Mouse (Mus musculus) kidney, postnatal 0 days (tissue): ENCODE results near the gene Timm9. TPM values are rescaled to one million over a fixed set of nuclear protein-coding genes. Genes with fewer than 3 reads are reported as not detected.
"Not testable (repeated sequence)": the region's sequence is repeated elsewhere in the genome, so short reads cannot be mapped to it uniquely, and the experiment has no call there.

Experiments used
- ATAC-seq: fragments of 200-750 bp; cut with Nextera tagmentation; replicated peaks from 2 replicates; pipeline ENCODE4 v1.8.0; 2017; ENCODE audit warnings: low read depth, moderate number of reproducible peaks, moderate TSS enrichment, moderate library complexity; ENCODE audit not compliant: low FRiP score
- DNase-seq: peaks from one replicate; pipeline ENCODE4 v3.0.0-alpha.2; 2016; ENCODE audit warnings: low spot score
- H3K27ac ChIP-seq: fragments of 300-500 bp; sonication (generic); 2 replicates; pipeline ENCODE4 v1.5.1; 2014; ENCODE audit warnings: mild to moderate bottlenecking
- H3K27me3 ChIP-seq: fragments of 300-500 bp; sonication (generic); 2 replicates; pipeline ENCODE4 v1.6.1; 2014; ENCODE audit warnings: low read length, mixed read lengths; ENCODE audit not compliant: insufficient read depth
- H3K36me3 ChIP-seq: fragments of 300-500 bp; sonication (generic); 2 replicates; pipeline ENCODE4 v1.6.1; 2014; ENCODE audit warnings: low read length, mixed read lengths; ENCODE audit not compliant: insufficient read depth
- H3K4me1 ChIP-seq: fragments of 300-500 bp; sonication (generic); replicated peaks from 2 replicates; pipeline ENCODE4 v1.6.1; 2014; ENCODE audit warnings: antibody characterized with exemption, low read length, mixed read lengths; ENCODE audit not compliant: insufficient read depth
- H3K4me2 ChIP-seq: fragments of 300-500 bp; sonication (generic); 2 replicates; pipeline ENCODE4 v1.6.1; 2014; ENCODE audit warnings: mild to moderate bottlenecking, low read length, moderate library complexity, mixed read lengths
- H3K4me3 ChIP-seq: fragments of 300-500 bp; sonication (generic); replicated peaks from 2 replicates; pipeline ENCODE4 v1.5.1; 2014; ENCODE audit warnings: low read depth, low read length
- H3K9ac ChIP-seq: fragments of 300-500 bp; sonication (generic); 2 replicates; pipeline ENCODE4 v1.6.1; 2014; ENCODE audit warnings: low read depth, low read length
- H3K9me3 ChIP-seq: fragments of 300-500 bp; sonication (generic); replicated peaks from 2 replicates; pipeline ENCODE4 v1.6.1; 2016; ENCODE audit warnings: low read length, inconsistent platforms, mixed read lengths
- CTCF ChIP-seq: IDR thresholded peaks from 2 replicates; pipeline ENCODE4 v1.5.1; 2016; ENCODE audit warnings: antibody characterized with exemption, low read depth, mild to moderate bottlenecking, moderate library complexity
- WGBS: fragments of 180-500 bp; shearing (Covaris S2); extraction: QIAGEN DNeasy Blood & Tissue Kit; methylation state at CpG from one replicate; pipeline ENCODE4 v1.1.7; 2014; 5-methylcytosine and 5-hydroxymethylcytosine counted together
- polyA plus RNA-seq: library from polyadenylated mRNA; unstranded; fragments of >200 nt; fragmentation: Nextera tagmentation; extraction: Ambion mirVana; gene quantifications from 2 replicates; pipeline ENCODE4 v1.2.1, GENCODE M21; 2015

Timm9 gene
- polyA plus RNA-seq, 1 experiment from 2014 or later = 114 TPM

DNA sequence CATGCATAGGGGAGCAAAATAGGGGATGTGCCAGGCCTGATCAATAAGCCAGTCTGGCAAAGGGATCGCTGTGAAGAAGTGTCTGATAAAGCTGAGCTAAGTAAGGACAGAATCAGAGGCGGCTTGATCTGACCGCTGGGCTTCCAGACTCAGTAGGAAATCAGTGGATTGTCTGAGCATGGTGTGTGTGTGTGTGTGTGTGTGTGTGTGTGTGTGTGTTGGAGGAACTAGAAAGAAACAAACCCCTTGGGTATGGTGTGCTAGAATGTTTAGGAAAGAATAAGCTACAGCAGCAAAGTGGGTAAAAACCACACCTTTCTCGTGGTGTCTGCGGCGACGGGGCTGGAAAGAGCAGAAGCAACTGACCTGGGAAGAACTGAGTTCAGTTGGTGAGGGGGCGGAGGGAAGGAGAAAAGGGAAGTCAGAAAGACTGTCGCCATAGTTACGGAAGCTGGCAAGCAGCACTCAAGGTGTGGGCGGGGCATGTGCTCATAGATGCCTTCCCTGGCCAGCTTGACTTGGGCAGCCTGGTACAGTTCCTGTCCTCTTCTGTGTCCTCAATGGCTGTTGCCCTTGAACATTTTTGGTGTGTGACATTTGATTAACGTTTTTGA is 22.7 kb downstream of the Timm9 start:
- no peak overlapping the region for H3K9ac ChIP-seq
- H3K9me3 ChIP-seq = no peaks in the 10 kb centered on the region
- peak; percentile 68 for DNase-seq
- H3K4me1 ChIP-seq = peaks cover 5% of the 10 kb centered on the region; the same call in 1 of the 2 replicates
- H3K4me3 ChIP-seq = no peak overlapping the region
- no peaks in the 10 kb centered on the region for H3K27me3 ChIP-seq
- no peak for TF ChIP-seq CTCF
- H3K27ac ChIP-seq = no peak overlapping the region
- no peak overlapping the region; the same call in 1 of the 2 replicates for H3K4me2 ChIP-seq
- peak; percentile 61; the same call in 1 of the 2 replicates for ATAC-seq
- H3K36me3 ChIP-seq = no peaks in the 10 kb centered on the region
- 27% methylated on average over 12 of the region's 12 CpGs for WGBS

DNA sequence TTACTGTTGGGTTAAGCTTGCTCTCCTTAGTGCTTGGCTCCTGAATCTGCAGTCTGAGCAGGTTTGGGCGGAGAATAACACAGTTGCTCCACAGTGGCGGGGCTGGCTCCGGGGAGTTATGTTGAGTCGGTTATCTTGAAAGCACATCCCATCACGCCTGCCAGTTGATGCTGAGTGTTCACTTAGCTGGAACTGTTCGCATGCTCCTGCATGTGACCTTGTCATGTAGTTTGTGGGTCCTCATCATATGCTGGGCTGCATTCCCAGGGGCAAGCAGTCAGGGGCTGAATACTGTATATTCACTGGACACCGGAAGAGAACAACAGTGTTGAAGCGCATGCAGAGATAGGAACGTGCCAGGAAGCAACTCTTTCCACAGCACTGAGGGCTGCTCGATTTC is 23.4 kb downstream of the Timm9 start:
- H3K4me1 ChIP-seq = peaks cover 5% of the 10 kb centered on the region; the same call in 1 of the 2 replicates
- no peak for DNase-seq
- no peak for ATAC-seq
- H3K9ac ChIP-seq = no peak overlapping the region
- H3K27me3 ChIP-seq = no peaks in the 10 kb centered on the region
- no peak overlapping the region for H3K4me3 ChIP-seq
- no peak overlapping the region for H3K4me2 ChIP-seq
- no peaks in the 10 kb centered on the region for H3K36me3 ChIP-seq
- H3K9me3 ChIP-seq = no peaks in the 10 kb centered on the region
- no peak for TF ChIP-seq CTCF
- no peak overlapping the region for H3K27ac ChIP-seq
- 74% methylated on average over 10 of the region's 10 CpGs for WGBS

DNA sequence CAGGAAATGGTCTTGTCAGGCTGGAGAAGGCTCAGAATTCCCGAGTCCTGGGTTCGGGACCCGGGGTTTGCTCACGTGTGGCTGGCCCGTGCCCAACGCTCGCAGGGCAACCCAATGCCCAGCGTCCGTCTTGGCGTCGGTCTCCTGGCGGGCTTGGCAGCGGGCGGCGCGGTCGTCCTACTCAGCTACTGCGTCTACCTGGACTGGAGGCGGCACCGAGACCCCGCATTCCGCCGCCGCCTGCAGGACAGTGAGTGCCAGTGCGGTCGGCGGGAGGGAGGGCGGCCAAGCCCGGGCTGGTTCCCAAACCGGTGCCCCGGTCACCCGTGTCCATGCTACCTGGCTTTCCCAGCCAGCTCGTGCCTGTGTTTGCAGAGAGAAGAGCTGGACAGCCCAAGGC is 25.2 kb downstream of the Timm9 start, which contains the start of gene Tomm20l:
Gene Tomm20l, plus strand, starts transcription at position 98 of the 400 bp plus-strand sequence.
- Histone ChIP-seq H3K9ac (no peak within 1 kb of the TSS; the same call in 1 of the 2 replicates), H3K4me2 (peak within 1 kb of the TSS; percentile 57), H3K4me1 (peaks cover 5% of the 10 kb centered on the region; the same call in 1 of the 2 replicates), H3K27me3 (no peaks in the 10 kb centered on the region), H3K4me3 (peak within 1 kb of the TSS; percentile 21), H3K27ac (no peak within 1 kb of the TSS), H3K9me3 (no peaks in the 10 kb centered on the region), H3K36me3 (no peaks in the 10 kb centered on the region)
- peak; percentile 54; the same call in 1 of the 2 replicates for ATAC-seq
- TF ChIP-seq CTCF = peak; percentile 54
- 9% methylated on average over 33 of the region's 33 CpGs for WGBS
- DNase-seq = peak; percentile 40

DNA sequence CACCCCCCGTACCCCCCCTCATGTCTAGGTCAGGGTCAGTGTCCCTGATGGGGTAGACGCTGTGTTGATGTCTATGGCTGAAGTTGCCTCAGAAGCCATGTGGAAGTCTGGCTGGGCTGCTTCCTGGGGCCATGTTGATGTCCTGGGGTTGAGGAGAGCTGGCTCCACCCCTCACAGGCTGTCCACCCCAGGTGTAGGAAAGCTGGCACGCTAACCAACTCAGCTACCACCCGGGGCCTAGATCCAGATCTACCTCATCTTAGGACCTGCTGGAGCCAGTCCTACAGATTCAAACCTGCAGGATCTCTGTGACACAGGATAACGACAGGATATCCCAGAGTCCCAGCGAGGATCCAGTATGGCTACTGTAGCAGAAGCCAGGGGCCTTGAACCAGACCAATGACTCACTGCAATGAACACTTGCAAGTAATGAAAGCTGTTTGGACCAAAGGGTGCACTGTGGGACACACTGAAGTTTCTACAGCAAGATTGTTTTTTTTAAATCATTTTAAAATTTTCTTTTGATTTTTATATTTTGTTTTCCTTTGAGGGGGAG is 29.2 kb downstream of the Timm9 start:
- no peak for TF ChIP-seq CTCF
- Histone ChIP-seq H3K27ac (no peak overlapping the region), H3K4me2 (no peak overlapping the region), H3K9me3 (no peaks in the 10 kb centered on the region), H3K27me3 (no peaks in the 10 kb centered on the region), H3K36me3 (no peaks in the 10 kb centered on the region), H3K9ac (no peak overlapping the region), H3K4me1 (peaks cover 5% of the 10 kb centered on the region; the same call in 1 of the 2 replicates), H3K4me3 (no peak overlapping the region)
- WGBS = 87% methylated on average over 6 of the region's 6 CpGs
- DNase-seq = no peak
- no peak for ATAC-seq

DNA sequence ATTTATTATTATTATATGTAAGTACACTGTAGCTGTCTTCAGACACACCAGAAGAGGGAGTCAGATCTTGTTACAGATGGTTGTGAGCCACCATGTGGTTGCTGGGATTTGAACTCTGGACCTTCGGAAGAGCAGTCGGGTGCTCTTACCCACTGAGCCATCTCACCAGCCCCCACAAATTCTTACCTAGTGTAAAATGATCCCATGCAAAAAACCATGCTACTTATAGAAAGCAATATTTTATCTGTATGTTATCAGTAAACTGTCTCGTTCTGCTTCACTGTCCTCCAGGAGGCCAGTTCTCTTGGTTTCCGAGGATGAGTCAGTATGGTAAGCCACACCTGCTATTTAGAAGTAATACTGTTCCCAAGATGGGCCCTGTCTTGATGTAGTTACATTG is 32.2 kb downstream of the Timm9 start:
- 73% methylated on average over 4 of the region's 4 CpGs for WGBS
- not testable (repeated sequence) for H3K27ac ChIP-seq, ATAC-seq, DNase-seq, H3K4me1 ChIP-seq, H3K27me3 ChIP-seq, H3K9ac ChIP-seq, H3K4me2 ChIP-seq, H3K9me3 ChIP-seq, H3K4me3 ChIP-seq, H3K36me3 ChIP-seq

DNA sequence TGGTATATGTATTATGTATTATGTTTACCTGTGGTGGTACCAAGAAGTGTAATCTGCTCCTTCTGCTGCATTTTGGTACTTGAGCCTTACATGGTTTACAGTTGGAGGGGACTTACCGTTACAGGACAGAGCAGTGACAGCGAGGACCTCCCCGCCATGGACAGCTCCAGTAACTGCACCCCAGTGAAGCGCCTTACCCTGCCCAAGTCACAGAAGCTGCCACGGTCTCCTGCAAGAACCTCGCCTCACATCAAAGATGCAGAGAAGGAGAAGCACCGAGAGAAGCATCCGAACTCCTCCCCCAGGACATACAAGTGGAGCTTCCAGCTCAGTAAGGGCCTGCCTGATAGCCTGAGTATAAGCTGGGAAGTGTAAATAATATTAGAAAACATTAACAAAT is 50.2 kb downstream of the Timm9 start:
- no peaks in the 10 kb centered on the region for H3K4me1 ChIP-seq
- H3K27me3 ChIP-seq = no peaks in the 10 kb centered on the region
- no peak overlapping the region for H3K9ac ChIP-seq
- H3K4me3 ChIP-seq = no peak overlapping the region
- no peak for DNase-seq
- ATAC-seq = no peak
- H3K9me3 ChIP-seq = no peaks in the 10 kb centered on the region
- H3K36me3 ChIP-seq = peaks cover 14% of the 10 kb centered on the region; the same call in 1 of the 2 replicates
- H3K27ac ChIP-seq = no peak overlapping the region
- TF ChIP-seq CTCF = no peak
- no peak overlapping the region for H3K4me2 ChIP-seq
- WGBS = 88% methylated on average over 8 of the region's 8 CpGs

Other genes starting within 250 kb of the Timm9 start
- gene Actr10, start 198.8 kb downstream of the Timm9 start, polyA plus RNA-seq = 269 and 280 TPM in 2 replicates
- gene Psma3, start 162.1 kb downstream of the Timm9 start, polyA plus RNA-seq = 606 and 634 TPM in 2 replicates
- gene Arid4a, start 120.7 kb downstream of the Timm9 start, polyA plus RNA-seq = 32.4 and 32.6 TPM in 2 replicates
- gene Tomm20l, start 25.3 kb downstream of the Timm9 start, polyA plus RNA-seq = 0.27 TPM in 1 of 2 replicates, not detected in the other
- 7.8 and 10.7 TPM in 2 replicates for gene 2700049A03Rik, start 164 bp upstream of the Timm9 start, polyA plus RNA-seq
- 12.4 and 15.3 TPM in 2 replicates for gene Dact1, start 173.2 kb upstream of the Timm9 start, polyA plus RNA-seq